Comparison of ENCODE assay signal across 12 mouse cellular contexts in the genomic region with DNA sequence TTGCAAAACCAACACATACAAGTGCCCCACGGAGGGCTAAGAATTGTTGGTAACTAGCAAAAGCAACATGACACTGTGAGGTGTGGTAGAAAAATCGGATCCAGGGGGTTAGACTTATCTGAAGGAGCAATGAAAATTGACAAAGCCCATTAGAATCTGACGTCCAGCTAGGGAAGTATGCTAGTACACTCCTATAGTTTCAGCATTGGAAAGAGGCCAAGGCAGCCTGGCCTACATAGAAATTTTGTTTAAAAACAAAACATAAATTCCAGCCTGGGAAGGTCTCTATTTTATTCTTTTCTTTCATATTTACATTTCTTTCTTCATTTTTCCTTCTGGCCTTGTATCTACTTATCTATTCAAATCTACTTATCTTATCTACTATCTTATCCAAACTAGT.
"Had no signal": no experiment of that assay in that cellular context is flagged by ENCODE, and none has a peak within 500 bp of the region (broad histone marks: within the 10 kb centered on the region; RNA-seq: fewer than 3 reads in every experiment).

No protein-coding gene starts in this region.

- H3K9ac ChIP-seq: neural tube, embryonic 12.5 days had no signal

- H3K27ac ChIP-seq: kidney, postnatal 0 days; neural tube, embryonic 12.5 days; stomach, postnatal 0 days had no signal

- H3K36me3 ChIP-seq: neural tube, embryonic 15.5 days had no signal

- H3K27me3 ChIP-seq: liver, embryonic 15.5 days; neural tube, embryonic 12.5 days; neural tube, embryonic 15.5 days had no signal

- H3K9me3 ChIP-seq: liver, embryonic 15.5 days; neural tube, embryonic 12.5 days; neural tube, embryonic 15.5 days had no signal

- DNase-seq: kidney, adult 18-20 months; kidney, postnatal 25 days; layer of hippocampus, adult 9-11 months; lung, adult 18-20 months; right cerebral cortex, adult 18-20 months; right cerebral cortex, postnatal 14 days; right cerebral cortex, postnatal 4 days had no signal

- H3K4me1 ChIP-seq: neural tube, embryonic 12.5 days had no signal
